Mouse (Mus musculus): ENCODE measurements at regions not wholly inside any gene's neighbourhood (a gene's known extent, or its start where the extent isn't known, plus 50 kb on each side); places are given as distances from the start of the nearest gene placed in this dataset.

DNA sequence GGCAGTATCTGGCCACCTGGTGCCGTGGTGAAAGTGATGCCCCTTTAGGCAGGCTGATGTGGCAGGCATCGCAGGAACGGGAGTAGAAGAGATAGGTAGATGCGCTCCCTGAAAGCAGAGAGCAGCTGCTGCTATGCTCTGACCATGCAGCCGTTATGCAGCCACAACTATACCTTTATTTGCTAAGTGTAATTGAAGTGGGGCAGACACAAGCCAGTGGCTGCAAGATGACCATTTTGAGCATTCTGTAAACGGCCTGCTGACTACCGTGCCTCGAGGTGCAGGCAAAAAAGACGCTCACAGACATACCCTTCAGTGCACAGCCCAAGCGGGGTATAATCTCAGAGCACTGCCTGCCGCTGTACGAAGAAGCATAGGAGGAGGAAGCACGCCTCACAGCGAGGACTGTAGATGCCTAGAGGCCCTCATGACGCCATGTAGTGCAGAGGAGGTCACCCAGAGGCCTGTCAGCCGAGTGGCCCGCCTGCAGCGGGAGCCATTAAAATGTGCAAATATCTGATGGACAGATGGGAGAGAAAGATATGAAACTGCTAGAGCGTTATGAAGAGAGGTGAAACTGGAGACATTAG, 170.9 kb downstream of the Spata18 start:
- no peak for TF ChIP-seq CTCF (IDR thresholded peaks at IDR 0.05; ENCODE audit: insufficient read depth, low read depth, low read length)
- TF ChIP-seq POLR2A (IDR thresholded peaks at IDR 0.05; ENCODE audit: insufficient read depth, low read depth, low read length) = no peak

All from olfactory bulb, adult 2 months (tissue).